Mouse (Mus musculus) natural killer cell, adult 2 months (primary cell): ENCODE results near the gene Gsdma2.
A peak's percentile ranks its signal among the peaks of the same experiment; 100 is the strongest.
"Not testable (repeated sequence)": the region's sequence is repeated elsewhere in the genome, so short reads cannot be mapped to it uniquely, and the experiment has no call there.

Experiments used
- DNase-seq, 2 experiments: peaks; one replicate each; pipeline ENCODE4 v3.0.0; 2022; ENCODE audit warnings: low spot score in 2 of 2

Gene Gsdma2

DNA sequence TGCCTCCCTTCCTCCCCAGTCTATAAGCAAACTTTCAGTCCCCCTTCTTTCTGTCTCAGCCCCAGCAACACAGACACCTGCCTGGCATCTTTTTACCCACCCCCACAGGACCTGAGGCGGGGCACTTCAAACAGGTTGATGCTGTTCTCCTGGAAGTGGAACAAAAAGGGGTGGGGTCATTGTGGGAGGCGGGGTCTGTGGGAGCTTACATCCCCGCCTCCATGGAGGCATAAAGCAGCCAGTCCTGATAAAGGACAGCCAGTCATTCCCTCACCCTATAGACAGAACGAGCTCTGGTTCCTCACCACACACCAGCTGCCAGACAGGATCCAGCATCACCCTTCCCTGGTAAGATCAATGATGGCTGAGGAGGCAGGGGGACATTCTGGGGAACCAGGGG lies 17.5 kb downstream of the Gsdma2 start, which contains the start of gene Gsdma:
TSS of gene Gsdma (plus strand) at position 261 of the 400 bp plus-strand sequence.
- no peak for DNase-seq

- DNase-seq: no peak
Measured at GRCm38 (mm10) chr11:98668984-98669383, 22.4 kb downstream of the Gsdma2 start.

GRCm38 (mm10) chr11:98671284-98671815 lies 24.8 kb downstream of the Gsdma2 start:
- no peak for DNase-seq

DNA sequence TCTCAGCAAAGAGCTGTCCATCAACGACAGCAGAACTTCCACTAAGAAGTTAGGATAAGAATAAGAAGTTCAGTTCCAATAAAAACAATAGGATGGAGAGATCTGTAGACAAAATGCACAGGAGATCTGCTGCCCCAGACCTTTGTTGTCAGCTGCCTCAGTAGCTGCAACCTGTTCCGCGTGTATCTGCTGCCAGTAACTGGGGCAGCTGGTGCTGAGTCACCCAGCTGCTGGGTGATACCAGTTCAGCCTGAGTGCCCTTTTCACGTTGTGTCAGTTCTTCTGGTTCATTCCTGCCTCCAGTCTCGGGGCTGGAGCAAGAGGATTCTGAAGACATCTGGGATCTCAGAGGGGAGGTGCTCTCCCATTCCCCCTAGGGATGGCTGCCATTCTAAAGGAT lies 25.3 kb downstream of the Gsdma2 start:
- DNase-seq: no peak

DNA sequence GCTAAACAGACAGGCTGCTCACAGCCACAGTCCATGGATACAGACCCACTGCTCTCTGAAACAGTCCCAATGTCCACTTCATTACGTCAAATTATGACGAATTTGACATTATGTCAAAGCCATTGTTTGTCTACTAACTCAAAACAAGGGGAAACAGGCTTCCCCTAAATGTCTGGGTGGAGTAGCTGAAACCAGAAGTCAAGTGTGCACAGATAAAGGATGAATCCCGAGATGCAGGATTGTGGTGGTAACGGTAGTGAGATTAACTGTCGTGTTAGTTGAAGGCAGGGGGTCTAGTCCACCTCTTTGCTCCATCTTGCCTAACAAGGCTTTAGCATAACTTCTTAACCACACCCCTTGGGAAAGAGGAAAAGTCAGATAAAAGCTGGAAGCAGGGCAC lies 25.9 kb downstream of the Gsdma2 start:
- DNase-seq: no peak

GRCm38 (mm10) chr11:98673136-98673535 lies 26.6 kb downstream of the Gsdma2 start:
- peak; percentile 60 to 72 for DNase-seq

DNA sequence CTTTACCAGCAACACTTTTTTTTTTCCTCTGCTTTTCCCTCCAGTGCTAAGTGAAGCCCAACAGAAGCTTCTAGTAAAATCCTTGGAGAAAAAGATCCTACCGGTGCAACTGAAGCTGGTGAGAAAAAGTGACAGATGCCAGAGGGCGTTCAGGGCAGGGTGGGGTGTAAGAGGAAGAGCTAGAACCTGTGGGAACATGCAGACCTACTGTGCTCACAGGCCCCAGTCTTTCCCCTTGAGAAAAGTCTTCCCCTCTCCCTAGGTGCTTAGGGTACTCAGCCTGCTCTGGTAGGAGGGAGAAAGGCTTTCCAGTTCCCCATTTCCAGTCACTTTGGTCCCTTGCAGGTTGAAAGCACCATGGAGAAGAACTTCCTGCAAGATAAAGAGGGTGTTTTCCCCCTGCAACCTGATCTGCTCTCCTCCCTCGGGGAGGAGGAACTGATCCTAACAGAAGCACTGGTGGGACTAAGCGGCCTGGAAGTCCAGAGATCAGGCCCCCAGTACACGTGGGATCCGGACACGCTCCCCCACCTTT lies 29.3 kb downstream of the Gsdma2 start:
- DNase-seq: no peak

DNA sequence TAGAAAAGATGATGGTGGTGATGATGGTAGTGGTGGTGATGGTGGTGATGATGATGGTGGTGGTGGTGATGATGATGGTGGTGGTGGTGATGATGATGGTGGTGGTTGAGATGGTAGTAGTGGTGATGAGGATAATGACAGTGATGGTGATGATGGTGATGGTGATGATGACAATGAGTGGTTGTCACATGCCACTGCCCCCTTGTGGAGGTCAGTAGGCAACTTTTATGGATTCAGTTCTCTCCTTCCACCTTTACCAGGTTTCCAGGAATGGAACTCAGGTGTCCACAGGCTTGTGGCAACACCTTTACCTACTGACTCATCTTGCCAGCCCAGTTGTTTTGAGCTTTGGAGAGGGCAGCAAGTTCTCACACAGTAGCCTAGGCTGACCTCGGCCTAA lies 33.5 kb downstream of the Gsdma2 start:
- no peak for DNase-seq

DNA sequence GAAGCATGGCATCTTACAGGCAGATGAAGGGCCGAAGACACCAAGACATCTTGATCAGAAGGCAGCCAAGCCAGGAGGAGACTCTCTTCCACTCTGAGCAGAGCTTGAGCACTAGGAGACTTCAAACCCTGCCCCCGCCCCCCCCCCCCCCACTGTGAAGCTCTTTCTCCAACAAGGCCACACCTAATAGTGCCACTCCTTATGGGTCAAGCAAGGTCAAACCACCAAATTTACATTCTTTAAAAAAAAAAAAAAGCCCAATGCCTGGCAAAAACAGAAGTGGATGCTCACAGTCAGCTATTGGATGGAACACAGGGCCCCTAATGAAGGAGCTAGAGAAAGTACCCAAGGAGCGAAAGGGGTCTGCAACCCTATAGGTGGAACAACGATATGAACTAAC lies 34.0 kb downstream of the Gsdma2 start:
- DNase-seq: not testable (repeated sequence)

DNA sequence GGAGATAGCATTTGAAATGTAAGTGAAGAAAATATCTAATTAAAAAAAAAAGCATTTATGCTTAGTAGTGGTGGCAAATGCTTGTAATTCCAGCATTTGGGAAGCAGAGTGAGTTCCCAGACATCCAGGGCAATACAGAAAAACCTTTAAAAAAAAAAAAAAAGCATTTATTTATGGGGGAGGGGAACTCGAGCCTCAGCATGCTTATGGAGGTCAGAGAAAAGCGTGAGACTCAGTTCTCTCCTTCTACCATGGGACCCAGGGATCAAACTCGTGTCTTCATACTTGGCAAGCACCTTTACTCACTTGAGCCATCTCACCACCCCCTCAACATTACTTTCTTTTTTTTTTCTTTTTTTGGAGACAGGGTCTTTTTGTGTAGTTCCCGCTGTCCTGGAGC lies 34.6 kb downstream of the Gsdma2 start:
- no peak for DNase-seq

DNA sequence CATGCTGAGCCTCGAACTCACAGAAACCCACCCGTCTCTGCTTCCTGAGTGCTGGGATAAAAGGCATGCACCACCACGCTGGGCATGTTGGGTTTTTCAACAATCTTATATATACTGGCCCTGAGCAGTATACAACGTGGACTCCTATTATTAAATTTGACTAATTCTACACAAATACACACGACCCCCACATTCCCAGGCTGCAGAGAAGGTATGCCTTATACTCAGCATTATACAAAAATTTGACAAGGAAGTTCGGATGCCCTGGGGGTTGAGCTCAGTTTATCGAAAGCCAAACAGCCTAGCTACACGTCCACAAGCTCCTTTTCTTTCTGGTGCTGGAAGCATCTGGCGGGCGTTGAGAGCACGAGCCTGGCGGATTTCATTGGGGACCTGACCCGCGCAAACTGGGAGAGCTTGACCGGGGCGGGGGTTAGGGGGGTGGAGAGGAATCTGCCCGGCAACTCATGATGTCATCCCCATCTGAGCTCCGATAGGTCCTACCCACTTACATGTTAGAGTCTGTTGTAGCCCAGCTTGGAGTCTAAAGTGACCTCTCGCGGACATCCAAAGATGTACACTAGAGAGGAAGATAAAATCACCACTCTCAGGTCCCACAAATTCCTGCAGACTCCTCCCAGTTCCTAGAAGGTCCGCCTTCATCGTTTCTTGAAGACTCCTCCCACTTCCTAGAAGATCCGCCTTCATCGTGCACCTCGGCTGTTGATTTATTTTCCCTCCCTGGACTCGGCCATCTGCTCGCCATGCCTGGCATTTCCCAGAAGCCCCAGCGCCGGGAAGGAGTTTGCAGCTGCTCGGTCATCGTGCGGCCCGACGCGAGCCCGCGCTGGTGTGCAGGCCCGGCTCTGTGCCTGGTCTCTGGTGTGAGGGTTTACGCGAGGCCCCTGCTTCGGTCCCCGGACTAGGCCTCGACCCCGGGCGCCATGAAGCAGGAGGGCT lies 35.5 kb downstream of the Gsdma2 start, which contains the start of gene Psmd3:
TSS of gene Psmd3 (plus strand) at position 769 of the 960 bp plus-strand sequence.
- peak; percentile 95 to 96 for DNase-seq

DNA sequence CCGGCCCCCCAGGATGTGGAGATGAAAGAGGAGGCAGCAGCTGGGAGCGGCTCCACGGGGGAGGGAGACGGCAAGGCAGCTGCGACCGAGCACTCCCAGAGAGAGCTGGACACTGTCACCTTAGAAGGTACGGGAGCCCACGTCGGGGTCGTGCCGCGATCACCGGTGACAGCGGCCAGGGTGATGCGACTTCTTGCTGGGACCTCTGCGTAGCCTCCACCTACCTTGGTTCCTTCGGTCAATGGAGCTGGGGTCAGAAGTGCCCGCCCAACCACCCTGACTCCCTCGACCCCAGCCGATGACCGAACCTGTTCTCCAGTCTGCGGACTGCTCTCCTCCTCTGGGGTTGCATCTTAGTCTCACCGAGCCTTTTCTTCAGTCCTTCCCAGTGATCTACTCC lies 36.3 kb downstream of the Gsdma2 start:
- DNase-seq: peak in 1 of 2 experiments; percentile 17

DNA sequence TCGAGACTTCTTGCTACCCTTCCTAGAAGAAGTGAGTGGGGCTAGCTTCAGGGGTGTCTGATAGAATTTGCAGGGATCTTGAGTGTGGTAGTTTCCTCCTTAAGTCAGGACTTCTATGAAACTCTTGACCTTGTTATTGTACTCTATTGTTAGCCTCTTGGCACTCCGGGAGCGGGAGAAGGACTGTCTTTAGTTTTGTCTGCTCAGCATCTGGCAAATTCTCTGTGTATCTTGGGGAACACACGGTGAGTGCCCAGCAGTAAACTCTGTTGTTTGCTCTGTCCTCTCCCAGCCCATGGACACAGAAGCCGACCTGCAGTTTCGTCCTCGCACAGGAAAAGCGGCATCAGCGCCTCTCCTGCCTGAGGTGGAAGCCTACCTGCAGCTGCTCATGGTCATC lies 39.1 kb downstream of the Gsdma2 start:
- no peak for DNase-seq

- DNase-seq: no peak
Measured at GRCm38 (mm10) chr11:98686976-98687375, 40.4 kb downstream of the Gsdma2 start.

- DNase-seq: no peak
Measured at GRCm38 (mm10) chr11:98688009-98688408, 41.5 kb downstream of the Gsdma2 start.

DNA sequence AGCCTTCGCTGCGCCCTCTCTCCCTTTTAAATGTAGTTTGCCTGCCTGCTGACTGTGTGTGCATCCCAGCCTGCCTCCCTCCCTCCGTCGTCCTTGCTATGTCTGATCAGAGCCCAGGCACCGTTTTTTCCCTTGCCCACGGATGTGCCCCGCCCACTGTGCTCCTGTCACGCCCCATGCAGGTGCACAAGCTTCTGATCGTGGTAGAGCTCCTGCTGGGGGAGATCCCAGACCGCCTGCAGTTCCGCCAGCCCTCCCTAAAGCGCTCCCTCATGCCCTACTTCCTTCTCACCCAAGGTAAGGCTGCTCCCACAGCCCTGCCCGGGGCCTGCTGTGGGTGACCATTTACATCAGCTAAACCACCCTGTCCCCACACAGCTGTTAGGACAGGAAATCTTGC lies 46.6 kb downstream of the Gsdma2 start:
- no peak for DNase-seq

DNA sequence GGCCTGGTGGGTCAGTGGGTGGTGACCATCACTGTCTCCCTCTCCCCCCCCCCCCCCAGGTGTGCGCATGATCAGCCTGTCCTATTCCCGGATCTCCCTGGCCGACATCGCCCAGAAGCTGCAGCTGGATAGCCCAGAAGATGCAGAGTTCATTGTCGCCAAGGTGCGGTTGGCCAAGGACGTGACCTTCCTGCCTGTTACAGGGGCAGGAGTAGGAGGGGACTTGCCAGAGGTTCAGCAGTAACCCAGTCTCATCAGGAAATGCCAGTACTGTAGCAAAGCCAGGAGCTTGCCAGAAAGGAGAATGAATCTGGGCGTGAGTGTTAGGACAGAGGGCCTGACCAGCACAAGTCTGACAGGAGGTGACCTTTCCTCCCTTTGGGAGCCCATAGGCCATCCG lies 47.2 kb downstream of the Gsdma2 start:
- no peak for DNase-seq

DNA sequence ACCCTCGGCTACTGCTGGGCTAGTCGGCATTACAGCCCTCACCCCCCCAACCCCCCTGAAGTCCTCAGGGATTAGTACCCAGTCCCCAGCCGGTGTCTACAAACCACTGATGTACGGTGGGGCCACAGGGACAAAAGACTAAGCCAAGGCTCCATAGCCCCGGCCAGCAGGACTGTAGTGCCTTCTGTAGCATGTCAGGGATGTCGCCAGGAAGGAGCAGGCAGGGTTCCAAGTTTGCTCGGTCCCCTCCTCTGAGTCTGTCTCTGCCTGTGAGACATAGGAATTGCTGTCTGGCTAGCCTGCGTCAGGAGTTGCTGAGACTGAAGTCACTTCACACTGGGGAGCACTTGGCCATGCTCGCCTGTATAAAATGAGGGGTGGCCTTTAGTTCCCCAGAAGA lies 47.7 kb downstream of the Gsdma2 start:
- DNase-seq: no peak

- no peak for DNase-seq
Measured at GRCm38 (mm10) chr11:98695408-98695807, 48.8 kb downstream of the Gsdma2 start.

GRCm38 (mm10) chr11:98696454-98697216 lies 50.1 kb downstream of the Gsdma2 start:
- DNase-seq: no peak

- no peak for DNase-seq
Measured at GRCm38 (mm10) chr11:98697225-98697624, 50.7 kb downstream of the Gsdma2 start.
